Mouse (Mus musculus) thymus, postnatal 0 days (tissue): ENCODE measurements at regions not wholly inside any gene's neighbourhood (a gene's known extent, or its start where the extent isn't known, plus 50 kb on each side); places are given as distances from the start of the nearest gene placed in this dataset.

Experiments used
- DNase-seq: peaks from one replicate; pipeline ENCODE4 v3.0.0-alpha.2; 2015; ENCODE audit warnings: low spot score

GRCm38 (mm10) chr1:194878440-194878839, 60.2 kb upstream of the Cd34 start:
- DNase-seq = no peak

GRCm38 (mm10) chr1:194879324-194880233, 59.0 kb upstream of the Cd34 start:
- DNase-seq = peak; percentile 90

- no peak for DNase-seq
These were observed 56.9 kb upstream of the Cd34 start for GRCm38 (mm10) chr1:194881556-194882223.

- DNase-seq = no peak
These were observed 53.4 kb upstream of the Cd34 start for GRCm38 (mm10) chr1:194885071-194885686.

GRCm38 (mm10) chr1:194885687-194886077, 52.9 kb upstream of the Cd34 start:
- no peak for DNase-seq
